Mouse (Mus musculus): ENCODE results near the gene Sp6. TPM values are rescaled to one million over a fixed set of nuclear protein-coding genes. Genes with fewer than 3 reads are reported as not detected.

Sp6 gene
- polyA plus RNA-seq, 1 experiment from 2014 or later, result 0.09 TPM

DNA sequence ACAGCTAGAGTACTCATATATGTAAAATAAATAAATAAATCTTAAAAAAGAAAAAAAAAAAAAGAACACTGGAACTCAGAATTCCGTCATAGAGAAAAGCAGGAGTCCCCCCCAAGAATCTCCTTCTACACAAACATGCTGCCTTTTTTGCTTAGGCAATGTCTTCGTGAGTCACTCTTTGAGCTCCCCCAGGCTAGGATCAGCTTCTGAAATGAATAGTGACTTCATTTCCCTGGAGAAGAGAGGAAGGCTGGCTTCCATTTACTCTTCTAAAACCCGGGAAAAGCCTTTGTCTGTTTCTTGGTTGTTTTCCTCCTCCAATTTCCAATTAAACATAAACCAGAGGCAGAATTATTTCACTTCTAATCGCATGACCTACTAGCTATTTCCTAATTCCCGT lies 40.3 kb upstream of the Sp6 start:
- 0 out of 2 replicates have a peak overlapping the region, but pooled peaks have one; percentile 34 for H3K27ac ChIP-seq (ENCODE audit: low read depth, low read length)
- H3K27me3 ChIP-seq (ENCODE audit: control insufficient read depth, insufficient read depth, low read length), result no peaks in the 10 kb centered on the region
- H3K4me2 ChIP-seq (ENCODE audit: low read depth, low read length), result no peak overlapping the region; the same call in 1 of the 2 replicates
- no peaks in the 10 kb centered on the region for H3K36me3 ChIP-seq (ENCODE audit: control insufficient read depth, insufficient read depth, low read length)
- ATAC-seq (ENCODE audit: low read depth), result no peak
- peaks cover 18% of the 10 kb centered on the region for H3K4me1 ChIP-seq (ENCODE audit: control insufficient read depth, insufficient read depth, low read length)
- no peaks in the 10 kb centered on the region for H3K9me3 ChIP-seq (ENCODE audit: control insufficient read depth, low read length)
- WGBS, result 72% methylated on average over 5 of the region's 5 CpGs
- no peak overlapping the region for H3K4me3 ChIP-seq (ENCODE audit: low read depth, low read length)
- H3K9ac ChIP-seq (replicated peaks; ENCODE audit: low read depth, low read length), result no peak overlapping the region

DNA sequence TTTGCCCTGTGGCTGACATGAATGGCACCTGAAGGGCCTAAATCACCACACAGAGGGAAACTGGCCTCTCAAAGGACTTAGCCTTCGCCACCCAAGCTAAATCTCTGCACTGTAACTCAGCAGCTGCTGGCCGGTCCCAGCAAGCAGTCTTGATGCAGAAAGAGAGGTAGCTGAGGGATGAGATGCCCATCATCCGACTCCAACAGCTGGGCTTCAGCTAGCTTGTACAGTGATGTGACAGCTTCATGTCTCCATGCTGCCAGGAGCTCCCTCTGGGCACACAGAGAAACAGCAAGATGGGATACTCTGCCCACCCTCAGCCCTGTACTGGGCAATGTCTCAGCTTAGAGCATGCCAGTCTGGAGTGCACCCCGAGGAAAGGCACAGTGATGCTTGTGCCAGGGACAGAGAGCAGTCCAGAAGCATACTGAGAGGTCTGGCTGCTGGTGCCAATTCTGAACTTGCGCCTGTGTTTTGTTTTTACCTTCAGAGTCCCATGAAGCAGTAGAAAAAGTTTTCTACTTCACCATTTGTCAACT lies 39.7 kb upstream of the Sp6 start:
- H3K4me2 ChIP-seq (ENCODE audit: low read depth, low read length), result no peak overlapping the region; the same call in 1 of the 2 replicates
- H3K4me1 ChIP-seq (ENCODE audit: control insufficient read depth, insufficient read depth, low read length), result peaks cover 20% of the 10 kb centered on the region
- no peaks in the 10 kb centered on the region for H3K9me3 ChIP-seq (ENCODE audit: control insufficient read depth, low read length)
- no peaks in the 10 kb centered on the region for H3K36me3 ChIP-seq (ENCODE audit: control insufficient read depth, insufficient read depth, low read length)
- no peak for ATAC-seq (ENCODE audit: low read depth)
- no peaks in the 10 kb centered on the region for H3K27me3 ChIP-seq (ENCODE audit: control insufficient read depth, insufficient read depth, low read length)
- peak overlapping the region; percentile 34; the same call in 1 of the 2 replicates for H3K27ac ChIP-seq (ENCODE audit: low read depth, low read length)
- H3K9ac ChIP-seq (replicated peaks; ENCODE audit: low read depth, low read length), result no peak overlapping the region
- H3K4me3 ChIP-seq (ENCODE audit: low read depth, low read length), result no peak overlapping the region
- 81% methylated on average over 5 of the region's 5 CpGs for whole genome bisulfite sequencing

DNA sequence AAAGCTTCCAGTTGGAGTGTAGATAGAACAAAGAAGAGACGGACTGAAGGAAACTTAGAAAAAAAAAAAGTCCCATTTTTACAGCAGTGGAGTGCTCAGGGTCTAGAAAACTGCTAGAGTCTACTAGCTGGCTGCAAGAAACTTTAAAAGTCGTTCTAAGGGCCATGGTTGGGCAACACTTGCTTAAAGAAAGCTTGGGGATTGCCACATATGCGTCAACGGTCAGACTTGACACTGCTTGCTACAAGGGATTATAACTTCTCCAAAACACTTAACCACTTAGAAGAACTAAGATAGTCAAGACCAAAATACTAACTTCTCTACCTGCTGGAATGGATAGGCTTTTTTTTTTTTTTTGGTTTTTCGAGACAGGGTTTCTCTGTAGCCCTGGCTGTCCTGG lies 38.4 kb upstream of the Sp6 start:
- 93% methylated on average over 5 of the region's 5 CpGs for WGBS
- no peak overlapping the region for H3K9ac ChIP-seq (replicated peaks; ENCODE audit: low read depth, low read length)
- H3K27me3 ChIP-seq (ENCODE audit: control insufficient read depth, insufficient read depth, low read length), result no peaks in the 10 kb centered on the region
- ATAC-seq (ENCODE audit: low read depth), result no peak
- H3K4me1 ChIP-seq (ENCODE audit: control insufficient read depth, insufficient read depth, low read length), result peaks cover 25% of the 10 kb centered on the region
- no peaks in the 10 kb centered on the region for H3K9me3 ChIP-seq (ENCODE audit: control insufficient read depth, low read length)
- H3K4me2 ChIP-seq (ENCODE audit: low read depth, low read length), result no peak overlapping the region
- H3K36me3 ChIP-seq (ENCODE audit: control insufficient read depth, insufficient read depth, low read length), result no peaks in the 10 kb centered on the region
- H3K27ac ChIP-seq (ENCODE audit: low read depth, low read length), result no peak overlapping the region
- no peak overlapping the region for H3K4me3 ChIP-seq (ENCODE audit: low read depth, low read length)

DNA sequence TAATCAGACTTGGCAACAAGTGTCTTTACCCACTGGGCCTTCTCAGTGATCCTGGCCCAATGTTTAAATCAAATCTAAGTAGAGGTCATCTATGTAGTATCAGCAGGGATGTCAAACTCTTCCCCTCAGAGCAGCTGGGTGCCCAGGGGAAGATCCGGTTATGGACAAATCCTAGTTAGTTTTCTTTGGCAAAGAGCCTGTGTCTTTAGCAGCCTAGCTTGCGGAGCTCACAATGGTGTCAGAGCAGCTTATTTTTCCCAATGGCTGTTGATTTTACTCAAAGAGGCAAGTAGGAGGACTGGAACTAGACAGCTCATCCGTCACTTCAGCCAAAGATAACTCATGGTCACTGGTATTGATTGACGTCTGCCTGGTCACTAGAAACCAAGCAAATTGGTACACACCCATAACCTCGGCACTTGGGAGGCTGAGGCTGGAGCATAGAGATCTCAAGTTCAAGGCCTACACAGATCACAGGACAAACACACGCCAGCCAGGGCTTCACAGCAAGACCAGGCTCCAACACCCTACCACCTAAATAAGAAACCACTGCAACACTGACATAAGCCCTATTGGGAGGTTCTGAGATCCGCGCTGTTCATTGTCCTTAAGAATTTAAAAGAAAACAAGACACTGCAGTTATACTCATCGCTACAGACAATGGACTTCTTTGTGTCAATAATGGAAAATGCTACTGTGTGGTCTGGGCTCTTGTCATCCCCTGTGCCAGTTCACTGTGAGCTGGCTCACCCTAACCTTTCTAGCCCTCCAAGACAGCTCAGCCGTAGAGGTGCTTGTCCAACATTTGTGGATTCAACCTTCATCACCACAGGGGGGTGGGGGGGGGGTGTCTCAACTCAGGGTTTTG lies 37.4 kb upstream of the Sp6 start:
- Histone ChIP-seq H3K4me2 (ENCODE audit: low read depth, low read length) (peak overlapping the region; percentile 65), H3K36me3 (ENCODE audit: control insufficient read depth, insufficient read depth, low read length) (no peaks in the 10 kb centered on the region), H3K27me3 (ENCODE audit: control insufficient read depth, insufficient read depth, low read length) (no peaks in the 10 kb centered on the region), H3K27ac (ENCODE audit: low read depth, low read length) (peak overlapping the region; percentile 98), H3K4me1 (ENCODE audit: control insufficient read depth, insufficient read depth, low read length) (peaks cover 25% of the 10 kb centered on the region), H3K4me3 (ENCODE audit: low read depth, low read length) (peak overlapping the region; percentile 85), H3K9me3 (ENCODE audit: control insufficient read depth, low read length) (no peaks in the 10 kb centered on the region), H3K9ac (replicated peaks; ENCODE audit: low read depth, low read length) (peak overlapping the region; percentile 95)
- WGBS, result 77% methylated on average over 10 of the region's 10 CpGs
- ATAC-seq (ENCODE audit: low read depth), result no peak

DNA sequence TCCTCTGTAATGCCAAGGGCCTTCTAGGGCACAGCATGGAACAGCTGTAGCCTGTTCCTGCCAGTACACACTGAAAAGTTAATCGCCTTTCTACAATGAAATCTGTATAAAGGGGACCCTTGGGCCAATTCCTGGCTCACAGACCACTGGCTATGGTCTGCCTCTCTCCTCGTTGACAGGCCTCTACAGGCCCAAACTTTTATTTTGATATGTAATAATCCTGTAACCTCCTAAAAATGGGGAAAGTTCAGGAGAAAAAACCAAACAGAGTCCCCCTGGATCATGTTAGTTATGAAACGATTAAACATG lies 36.9 kb upstream of the Sp6 start:
- Histone ChIP-seq H3K36me3 (ENCODE audit: control insufficient read depth, insufficient read depth, low read length) (no peaks in the 10 kb centered on the region), H3K27ac (ENCODE audit: low read depth, low read length) (peak overlapping the region; percentile 98), H3K9ac (replicated peaks; ENCODE audit: low read depth, low read length) (peak overlapping the region; percentile 95), H3K27me3 (ENCODE audit: control insufficient read depth, insufficient read depth, low read length) (no peaks in the 10 kb centered on the region), H3K4me1 (ENCODE audit: control insufficient read depth, insufficient read depth, low read length) (peaks cover 25% of the 10 kb centered on the region), H3K4me2 (ENCODE audit: low read depth, low read length) (peak overlapping the region; percentile 65), H3K4me3 (ENCODE audit: low read depth, low read length) (peak overlapping the region; percentile 85), H3K9me3 (ENCODE audit: control insufficient read depth, low read length) (no peaks in the 10 kb centered on the region)
- 43% methylated on average over 3 of the region's 3 CpGs for WGBS
- ATAC-seq (ENCODE audit: low read depth), result no peak

- H3K4me3 ChIP-seq (ENCODE audit: low read depth, low read length), result peak overlapping the region; percentile 85
- ATAC-seq (ENCODE audit: low read depth), result peak; percentile 74
Measured at GRCm38 (mm10) chr11:96976911-96977591, 36.1 kb upstream of the Sp6 start.

DNA sequence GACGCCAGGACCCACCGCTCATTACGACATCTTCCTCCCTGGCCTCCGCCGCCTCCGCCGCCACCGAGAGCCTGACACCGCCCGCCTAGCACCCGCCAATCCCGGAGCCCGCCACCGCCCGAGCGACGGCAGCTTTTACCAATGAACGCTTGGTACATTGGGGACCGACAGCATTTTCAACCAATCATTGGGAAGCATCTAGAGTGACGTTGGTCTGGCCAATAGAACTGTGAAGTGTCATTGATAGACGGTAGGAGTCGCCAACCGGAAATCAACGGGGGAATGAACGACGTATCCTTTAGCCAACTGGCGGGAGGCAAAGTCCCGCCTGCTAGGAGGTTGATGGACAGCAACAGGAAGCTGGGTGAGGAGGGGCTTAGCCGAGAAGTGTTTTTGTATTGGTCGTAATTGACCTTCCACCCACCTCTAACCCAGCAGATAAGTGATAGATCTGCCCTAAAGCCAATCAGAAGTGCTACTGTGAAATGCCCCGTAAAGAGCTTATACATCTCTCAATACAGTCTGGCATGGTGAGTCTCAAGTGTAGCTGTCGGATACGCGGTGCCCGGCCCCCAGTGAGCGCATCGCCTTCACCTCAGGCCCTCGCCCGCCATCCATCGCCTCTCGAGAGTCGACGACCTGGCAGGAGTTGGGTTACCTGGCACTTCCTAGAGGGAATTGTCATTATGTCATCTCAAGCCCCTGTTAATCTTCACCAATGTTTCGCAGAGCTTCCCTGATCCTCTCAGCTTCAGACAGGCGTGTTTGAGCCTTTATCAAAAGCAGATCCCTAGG lies 35.4 kb upstream of the Sp6 start:
- Histone ChIP-seq H3K9ac (replicated peaks; ENCODE audit: low read depth, low read length) (peak overlapping the region; percentile 95), H3K27ac (ENCODE audit: low read depth, low read length) (peak overlapping the region; percentile 98), H3K4me3 (ENCODE audit: low read depth, low read length) (peak overlapping the region; percentile 85), H3K4me1 (ENCODE audit: control insufficient read depth, insufficient read depth, low read length) (peaks cover 20% of the 10 kb centered on the region), H3K36me3 (ENCODE audit: control insufficient read depth, insufficient read depth, low read length) (no peaks in the 10 kb centered on the region), H3K27me3 (ENCODE audit: control insufficient read depth, insufficient read depth, low read length) (no peaks in the 10 kb centered on the region), H3K9me3 (ENCODE audit: control insufficient read depth, low read length) (no peaks in the 10 kb centered on the region), H3K4me2 (ENCODE audit: low read depth, low read length) (peak overlapping the region; percentile 79)
- peak; percentile 97 for ATAC-seq (ENCODE audit: low read depth)
- under 1% methylated on average over 45 of the region's 45 CpGs for WGBS

More at GRCm38 (mm10) chr11:96976911-96977591, 36.1 kb upstream of the Sp6 start:
- Histone ChIP-seq H3K9me3 (ENCODE audit: control insufficient read depth, low read length) (no peaks in the 10 kb centered on the region), H3K4me1 (ENCODE audit: control insufficient read depth, insufficient read depth, low read length) (peaks cover 25% of the 10 kb centered on the region), H3K36me3 (ENCODE audit: control insufficient read depth, insufficient read depth, low read length) (no peaks in the 10 kb centered on the region), H3K27me3 (ENCODE audit: control insufficient read depth, insufficient read depth, low read length) (no peaks in the 10 kb centered on the region), H3K9ac (replicated peaks; ENCODE audit: low read depth, low read length) (peak overlapping the region; percentile 95), H3K27ac (ENCODE audit: low read depth, low read length) (peak overlapping the region; percentile 98), H3K4me2 (ENCODE audit: low read depth, low read length) (peak overlapping the region; percentile 65)
- 1% methylated on average over 38 of the region's 50 CpGs for WGBS

GRCm38 (mm10) chr11:96978401-96979246 lies 34.6 kb upstream of the Sp6 start:
- Histone ChIP-seq H3K4me1 (ENCODE audit: control insufficient read depth, insufficient read depth, low read length) (peaks cover 18% of the 10 kb centered on the region), H3K27ac (ENCODE audit: low read depth, low read length) (peak overlapping the region; percentile 84), H3K9me3 (ENCODE audit: control insufficient read depth, low read length) (no peaks in the 10 kb centered on the region), H3K4me2 (ENCODE audit: low read depth, low read length) (peak overlapping the region; percentile 79), H3K4me3 (ENCODE audit: low read depth, low read length) (peak overlapping the region; percentile 55), H3K9ac (replicated peaks; ENCODE audit: low read depth, low read length) (peak overlapping the region; percentile 74), H3K36me3 (ENCODE audit: control insufficient read depth, insufficient read depth, low read length) (no peaks in the 10 kb centered on the region), H3K27me3 (ENCODE audit: control insufficient read depth, insufficient read depth, low read length) (no peaks in the 10 kb centered on the region)
- 37% methylated on average over 17 of the region's 17 CpGs for WGBS
- no peak for ATAC-seq (ENCODE audit: low read depth)
